ENCODE assay signal across 25 mouse cellular contexts in the genomic region with DNA sequence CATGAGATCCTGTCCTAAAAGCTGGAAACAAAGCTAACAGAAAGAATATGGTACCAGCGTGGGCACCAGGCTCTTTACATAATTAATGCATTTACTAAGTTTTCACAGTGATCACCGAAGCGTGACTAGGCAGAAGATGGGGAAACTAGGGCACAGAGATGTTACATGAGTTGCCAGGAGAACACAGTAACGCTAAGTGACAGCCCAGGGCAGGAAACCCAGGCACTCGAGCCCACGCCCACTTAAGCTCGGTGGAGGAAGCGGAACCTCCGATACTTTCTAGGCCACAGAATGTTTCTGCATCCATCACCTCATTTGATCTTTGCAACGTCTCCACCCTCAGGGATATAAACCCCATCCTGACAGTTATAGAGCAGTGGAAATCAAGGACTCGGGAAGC. TPM values are rescaled to one million over a fixed set of nuclear protein-coding genes. Genes with fewer than 3 reads are reported as not detected.
DNase-seq lines count a peak whose midpoint lies in the region; ATAC-seq lines count a peak whose summit lies in the region.
"Had no signal": no experiment of that assay in that cellular context is flagged by ENCODE, and none has a peak within 500 bp of the region (broad histone marks: within the 10 kb centered on the region; RNA-seq: fewer than 3 reads in every experiment).

No protein-coding gene starts in this region.

- peak; percentile 54 for ATAC-seq in inflammation-experienced regulatory T-cells, adult 6 months
- ATAC-seq: activated CD4-positive, CD25-positive, alpha-beta regulatory T cell, adult 4 months; forebrain, embryonic 14.5 days; hindbrain, postnatal 0 days had no signal

- DNase-seq in lung, postnatal 36 days = peak; percentile 36
- no peak for DNase-seq in lung, postnatal 14 days
- DNase-seq in CD4-positive helper T cell, adult 2 months (ENCODE audit: low read depth, low spot score) = peak; percentile 40
- DNase-seq in brain, adult 2 months (ENCODE audit: low read depth, low spot score) = peak; percentile 64
- DNase-seq in embryo, embryonic 10.5 days (ENCODE audit: low spot score) = no peak
- DNase-seq in cerebellum, postnatal 10 days = no peak
- no peak for DNase-seq in cerebellum, postnatal 36 days
- DNase-seq: adrenal gland, adult 8-10 months; cerebellum, adult 2 months; gastrocnemius, adult 2 months; heart, postnatal 4 days; kidney, adult 18-20 months; kidney, postnatal 4 days; layer of hippocampus, adult 9-11 months; left cerebral cortex, postnatal 4 days; lung, embryonic 14.5 days; lung, postnatal 4 days had no signal

RNA-seq across cellular contexts. Expression of a gene that starts 12.1 kb away (rescaled TPM):
- polyA plus RNA-seq in inflammation-experienced regulatory T-cells, adult 6 months (2017; shearing (Covaris generic)) = 10 to 100 TPM; 43.8 to 60.5 (median 53.2) TPM

RNA-seq across cellular contexts. Expression of a gene that starts 14.7 kb away (rescaled TPM):
- 1 to 10 TPM; 1.5 to 2.7 (median 2.4) TPM for polyA plus RNA-seq in inflammation-experienced regulatory T-cells, adult 6 months (2017; shearing (Covaris generic))

RNA-seq across cellular contexts. Expression of a gene that starts 18.4 kb away (rescaled TPM):
- polyA plus RNA-seq in inflammation-experienced regulatory T-cells, adult 6 months (2017; shearing (Covaris generic)) = 1,000 to 10,000 TPM; 2,465 to 4,071 (median 3,234) TPM

RNA-seq across cellular contexts. Expression of a gene that starts 21.8 kb away (rescaled TPM):
- 1 to 10 TPM; 1.1 to 8.5 (median 2.2) TPM for polyA plus RNA-seq in inflammation-experienced regulatory T-cells, adult 6 months (2017; shearing (Covaris generic))
- polyA plus RNA-seq: heart, embryonic 10.5 days; midbrain, embryonic 11.5 days; neural tube, embryonic 11.5 days had no signal

RNA-seq across cellular contexts. Expression of a gene that starts 45.2 kb away (rescaled TPM):
- under 1 TPM in 1 of 3 experiments, not detected in 2; 0.23 TPM for polyA plus RNA-seq in inflammation-experienced regulatory T-cells, adult 6 months (2017; shearing (Covaris generic))
- polyA plus RNA-seq: liver, embryonic 14.5 days had no signal

Comparison
In these comparisons a context has a peak if more than half of its experiments do, and no peak if none do; other contexts are left out.
1. DNase-seq: peak in lung, postnatal 36 days (single experiment), CD4-positive helper T cell, adult 2 months (single experiment) and brain, adult 2 months (single experiment); none in lung, postnatal 14 days (single experiment), embryo, embryonic 10.5 days (single experiment), cerebellum, postnatal 10 days (0 of 2) and cerebellum, postnatal 36 days (0 of 2).